Mouse (Mus musculus): Measurements from ENCODE around the gene 3110082I17Rik.

DNA sequence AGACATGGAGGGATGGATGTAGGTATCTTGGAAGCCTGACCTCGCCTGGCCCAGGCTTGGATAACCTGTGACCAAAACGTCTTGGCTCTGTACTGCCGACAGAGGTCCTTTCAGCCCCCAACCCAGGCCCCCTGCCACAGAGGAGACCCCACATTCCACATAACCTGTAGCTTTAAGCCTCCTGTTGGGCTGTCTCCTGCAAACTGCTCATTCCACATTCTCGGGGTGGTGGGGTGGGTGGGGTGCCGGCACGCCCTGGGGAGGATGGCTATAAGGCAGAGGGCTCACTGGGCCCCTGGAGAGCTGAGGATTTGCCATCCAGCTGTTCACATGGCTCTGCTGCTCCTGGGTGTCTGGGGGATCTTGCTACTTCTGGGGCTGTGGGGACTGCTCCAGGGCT, 108.0 kb downstream of the 3110082I17Rik start, which contains the start of gene Cyp2w1:
- TF ChIP-seq GATA1 (IDR thresholded peaks at IDR 0.05; ENCODE audit: low read length), result no peak
- TF ChIP-seq TAL1 (IDR thresholded peaks at IDR 0.05; ENCODE audit: low read length), result no peak

Measured in erythroblast, embryonic 14.5 days (primary cell).